Mouse (Mus musculus) bone marrow, adult 2 months (tissue): ENCODE measurements around the gene Rabif. TPM values are rescaled to one million over a fixed set of nuclear protein-coding genes. Genes with fewer than 3 reads are reported as not detected.

Experiments used
- H3K27ac ChIP-seq: fragments of 200-500 bp; 2 replicates; pipeline ENCODE4 v1.5.1; 2012; ENCODE audit warnings: low read depth, mild to moderate bottlenecking, control low read depth, inconsistent platforms, low read length; ENCODE audit not compliant: control insufficient read depth, poor library complexity, insufficient read depth
- H3K4me1 ChIP-seq: fragments of 200-500 bp; 2 replicates; pipeline ENCODE4 v1.6.1; 2011; ENCODE audit warnings: low read length; ENCODE audit not compliant: control insufficient read depth, insufficient read depth
- H3K4me3 ChIP-seq: fragments of 200-500 bp; replicated peaks from 2 replicates; pipeline ENCODE3; 2011; ENCODE audit warnings: mild to moderate bottlenecking, low read depth, low read length, control low read depth; ENCODE audit not compliant: control insufficient read depth
- CTCF ChIP-seq: fragments of 200-500 bp; IDR thresholded peaks from 2 replicates; pipeline ENCODE4 v1.5.1; 2011; ENCODE audit warnings: low read length, control low read depth; ENCODE audit not compliant: control insufficient read depth, insufficient read depth
- POLR2A ChIP-seq: fragments of 200-500 bp; IDR thresholded peaks from 2 replicates; pipeline ENCODE4 v1.6.1; 2011; ENCODE audit warnings: low read depth, mild to moderate bottlenecking, control low read depth, low read length, borderline replicate concordance; ENCODE audit not compliant: control insufficient read depth
- WGBS: fragments of 180-500 bp; shearing (Covaris S2); methylation state at CpG from one replicate; pipeline ENCODE4 v1.1.7; 2018; 5-methylcytosine and 5-hydroxymethylcytosine counted together
- polyA plus RNA-seq: library from polyadenylated mRNA; stranded (reverse); fragments of >200 nt; gene quantifications from 2 replicates; pipeline ENCODE4 v1.2.4, GENCODE M21; 2011; ENCODE audit warnings: low replicate concordance; ENCODE audit not compliant: missing spikeins, insufficient read depth, insufficient read length

Rabif gene
- polyA plus RNA-seq, 1 experiment = 10.0 TPM

DNA sequence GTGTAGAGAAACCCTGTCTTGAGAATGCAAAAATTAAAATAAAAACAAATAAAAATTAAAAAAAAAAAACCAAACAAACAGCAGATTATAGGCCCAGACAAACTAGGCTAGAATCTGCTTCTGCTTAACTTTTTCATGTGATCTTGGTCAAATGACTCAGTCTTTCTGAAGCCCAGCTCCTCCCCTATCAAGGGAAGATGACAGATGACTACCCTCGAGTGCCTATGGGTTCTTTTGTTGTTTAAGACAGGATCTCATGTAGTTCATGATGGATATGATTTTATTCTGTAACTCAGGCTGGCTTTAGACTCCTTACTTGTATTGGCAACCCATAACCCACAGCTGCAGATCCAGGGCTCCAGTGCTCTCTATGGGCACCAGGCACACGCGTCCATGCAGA lies 57.4 kb downstream of the Rabif start:
- Histone ChIP-seq H3K27ac (no peak overlapping the region), H3K4me3 (no peak overlapping the region), H3K4me1 (no peaks in the 10 kb centered on the region)
- no peak for TF ChIP-seq CTCF
- TF ChIP-seq POLR2A = no peak
- 68% methylated on average over 3 of the region's 3 CpGs for WGBS

DNA sequence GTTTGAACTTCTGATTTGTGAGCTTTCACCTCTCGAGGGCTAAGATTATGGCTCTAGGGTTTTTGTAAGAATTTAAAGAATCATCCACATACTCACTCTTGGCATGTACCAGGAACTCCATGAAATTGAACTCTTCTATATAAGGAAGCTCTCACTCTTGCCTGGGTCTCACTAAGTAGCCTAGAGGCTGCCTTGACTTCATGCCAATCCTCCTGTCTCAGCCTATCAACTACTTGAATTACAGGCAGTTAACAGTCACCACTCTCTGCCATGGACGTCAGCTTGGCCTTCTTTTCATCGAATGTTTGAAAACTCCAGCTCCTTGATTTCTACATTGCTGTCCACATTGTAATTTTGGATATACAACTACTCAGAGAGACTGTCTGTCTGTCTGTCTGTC lies 57.9 kb downstream of the Rabif start:
- 64% methylated on average over 3 of the region's 3 CpGs for WGBS
- no peak overlapping the region for H3K4me3 ChIP-seq
- no peak overlapping the region for H3K27ac ChIP-seq
- no peak for TF ChIP-seq POLR2A
- no peaks in the 10 kb centered on the region for H3K4me1 ChIP-seq

DNA sequence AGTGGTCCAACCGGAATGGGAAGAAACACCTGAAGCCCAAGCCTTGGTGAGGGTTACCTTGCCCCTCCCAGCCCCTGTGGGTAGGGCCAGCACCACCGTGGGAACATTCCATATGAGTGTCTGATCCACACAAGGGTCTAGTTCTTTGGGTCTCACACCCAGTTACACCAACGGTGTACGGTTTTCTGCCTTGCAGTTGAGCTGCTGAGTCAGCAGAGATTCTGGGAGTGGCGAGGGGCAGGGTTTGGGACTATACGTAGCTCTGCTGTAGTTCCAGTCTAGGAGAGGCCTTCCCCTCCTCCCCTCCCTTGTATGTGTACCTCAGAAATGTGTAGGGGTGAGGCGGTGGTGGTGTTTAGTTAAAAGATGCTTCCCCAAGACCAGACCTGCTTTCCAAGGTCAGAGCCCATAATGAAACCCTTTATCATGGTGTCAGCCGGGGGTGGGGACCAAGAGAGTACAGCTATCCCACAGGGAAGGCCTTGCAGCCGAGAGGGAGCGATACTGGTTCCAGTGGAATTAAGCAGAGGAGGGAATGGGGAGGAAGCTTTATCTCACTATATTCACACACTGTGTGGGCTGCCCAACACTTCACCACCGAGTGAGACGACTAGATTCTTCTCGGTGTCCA lies 60.9 kb downstream of the Rabif start:
- Histone ChIP-seq H3K4me3 (no peak overlapping the region), H3K27ac (no peak overlapping the region)
- 54% methylated on average over 13 of the region's 13 CpGs for WGBS

DNA sequence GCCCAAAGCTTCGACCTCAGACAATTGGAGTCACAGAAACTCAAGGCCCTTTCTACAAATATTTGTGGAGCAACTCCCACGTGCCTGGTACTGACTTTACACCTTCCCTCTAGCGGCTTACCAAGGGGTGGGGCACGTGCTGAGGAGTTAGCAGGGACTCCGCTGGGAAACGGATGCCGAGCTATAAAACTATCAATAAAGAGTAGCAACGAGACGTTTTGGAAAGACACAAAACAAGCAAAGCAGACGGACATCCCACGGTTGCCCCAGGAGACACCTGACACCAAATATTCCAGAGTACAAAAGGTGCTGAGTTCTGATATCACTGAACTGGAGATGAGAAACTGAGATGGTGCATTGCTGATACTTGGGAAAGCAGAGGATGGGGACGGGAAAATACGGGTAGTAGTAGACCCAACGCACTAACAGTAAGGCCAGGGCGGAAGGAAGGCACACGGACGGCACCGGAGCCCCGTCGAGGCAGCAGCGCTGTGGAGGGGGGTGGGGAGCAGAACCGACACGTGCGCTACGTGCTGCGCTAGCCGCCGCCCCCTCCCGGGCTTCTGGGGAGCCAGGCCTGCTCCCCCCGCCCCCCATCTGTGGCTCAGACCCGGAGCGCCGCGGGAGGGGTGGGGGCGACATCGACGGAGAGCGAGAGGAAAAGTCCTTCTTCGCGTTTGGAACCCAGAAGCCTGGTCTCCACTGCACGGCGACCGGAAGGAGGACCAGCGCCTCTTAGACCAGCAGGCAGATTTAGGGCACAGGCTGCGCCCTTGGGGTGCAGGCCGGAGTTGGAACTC lies 61.6 kb downstream of the Rabif start:
- WGBS = 2% methylated on average over 45 of the region's 46 CpGs
- no peaks in the 10 kb centered on the region for H3K4me1 ChIP-seq
- no peak overlapping the region; the same call in 1 of the 2 replicates for H3K27ac ChIP-seq
- peak overlapping the region; percentile 72 for H3K4me3 ChIP-seq
- no peak for TF ChIP-seq CTCF
- no peak for TF ChIP-seq POLR2A

More for the DNA sequence above, 60.9 kb downstream of the Rabif start:
- TF ChIP-seq POLR2A (no peak), CTCF (no peak)
- H3K4me1 ChIP-seq = no peaks in the 10 kb centered on the region

DNA sequence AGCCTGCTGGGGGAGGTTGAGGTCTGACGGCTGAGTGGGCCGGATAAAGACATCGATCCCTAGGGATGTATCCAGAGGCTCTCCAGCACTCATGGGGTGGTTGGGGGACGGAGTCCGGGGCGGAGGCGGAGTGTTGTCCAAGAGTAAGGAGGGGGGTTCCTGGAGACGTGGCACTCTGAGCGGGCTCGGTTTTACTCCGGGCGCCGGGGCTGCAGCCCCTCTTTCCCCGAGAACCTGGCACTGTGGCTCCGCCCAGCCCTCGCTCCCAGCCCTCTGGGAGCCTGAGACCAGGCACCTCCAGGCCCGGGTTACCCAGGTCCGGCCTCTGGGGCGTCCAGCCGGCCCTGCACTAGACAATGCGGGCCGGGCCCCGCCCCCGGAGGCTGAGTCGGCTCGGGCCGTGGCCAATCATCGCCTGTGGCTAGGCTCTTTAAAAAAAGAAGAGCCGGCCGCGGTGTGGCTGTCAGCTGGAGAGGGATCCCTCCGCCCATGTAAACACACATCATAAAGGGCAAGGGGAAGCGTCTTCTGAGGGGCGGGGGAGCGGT lies 62.3 kb downstream of the Rabif start:
- WGBS = under 1% methylated on average over 35 of the region's 35 CpGs
- Histone ChIP-seq H3K4me1 (no peaks in the 10 kb centered on the region), H3K4me3 (peak overlapping the region; percentile 72), H3K27ac (no peak overlapping the region; the same call in 1 of the 2 replicates)
- TF ChIP-seq POLR2A (peak; percentile 73; the same call in 1 of the 2 replicates), CTCF (no peak)

Other genes with a start within 250 kb of the Rabif start
- not detected in 2 replicates for gene Myog, start 204.7 kb upstream of the Rabif start, polyA plus RNA-seq
- gene Ppfia4, start 161.7 kb upstream of the Rabif start, polyA plus RNA-seq = 3.3 and 9.3 TPM in 2 replicates
- gene Tmem183a, start 132.7 kb upstream of the Rabif start, polyA plus RNA-seq = 33.0 and 45.7 TPM in 2 replicates
- not detected in 2 replicates for gene 4933406M09Rik, start 108.7 kb upstream of the Rabif start, polyA plus RNA-seq
- 17.6 and 40.8 TPM in 2 replicates for gene Cyb5r1, start 89.1 kb upstream of the Rabif start, polyA plus RNA-seq
- gene Adipor1, start 79.3 kb upstream of the Rabif start, polyA plus RNA-seq = 98.9 and 107 TPM in 2 replicates
- 24.1 and 38.0 TPM in 2 replicates for gene Klhl12, start 39.1 kb upstream of the Rabif start, polyA plus RNA-seq
- gene Mgat4e, start 55.0 kb downstream of the Rabif start, polyA plus RNA-seq = not detected in 2 replicates
- gene Kdm5b, start 65.5 kb downstream of the Rabif start, polyA plus RNA-seq = 7.2 and 20.4 TPM in 2 replicates
- gene Syt2, start 152.0 kb downstream of the Rabif start, polyA plus RNA-seq = not detected in 2 replicates